Comparison of ENCODE assay signal across 7 mouse cellular contexts in the genomic region with DNA sequence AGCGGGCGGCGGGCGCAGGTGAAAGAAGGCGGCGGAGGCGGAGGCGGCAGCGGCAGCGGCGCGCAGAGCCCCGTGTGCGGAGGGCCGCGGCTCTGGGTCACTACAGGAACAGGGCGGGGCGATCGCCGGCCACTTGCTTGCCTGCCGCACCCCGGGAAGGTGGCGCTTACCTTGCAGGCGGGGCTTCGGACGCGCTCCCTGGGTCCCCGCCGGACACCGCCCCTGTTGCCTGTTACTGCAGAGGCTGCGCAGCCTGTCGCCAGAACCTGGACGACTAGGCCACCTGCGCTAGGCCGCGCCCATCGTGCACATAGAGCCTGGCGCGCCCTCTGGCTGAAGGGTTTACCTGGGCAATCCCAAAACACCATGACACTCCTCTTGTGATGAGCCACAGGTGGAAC. TPM values are rescaled to one million over a fixed set of nuclear protein-coding genes. Genes with fewer than 3 reads are reported as not detected.
DNase-seq lines count a peak whose midpoint lies in the region; ATAC-seq and TF ChIP-seq lines count a peak whose summit lies in the region.

A gene (minus strand): TSS at position 21 of the 401 bp plus-strand sequence.

- ATAC-seq in lung, embryonic 14.5 days (ENCODE audit: insufficient read depth) = peak; percentile 39; the same call in 1 of the 2 replicates

- peak; percentile 60 for TF ChIP-seq CTCF in kidney, adult 2 months (conservative IDR thresholded peaks at IDR 0.05; ENCODE audit: insufficient read depth, insufficient read length, low read depth, low read length)
- peak; percentile 51 for TF ChIP-seq CTCF in lung, embryonic 14.5 days (IDR thresholded peaks at IDR 0.05; ENCODE audit: low read depth)

- H3K9me3 ChIP-seq in lung, embryonic 14.5 days (ENCODE audit: low read depth, low read length) = no peaks in the 10 kb centered on the region

- TF ChIP-seq POLR2A in kidney, adult 2 months (IDR thresholded peaks at IDR 0.05; ENCODE audit: low read depth, low read length) = no peak

- peak within 1 kb of the TSS; percentile 47 for H3K9ac ChIP-seq in lung, embryonic 14.5 days

- H3K27me3 ChIP-seq in kidney, adult 2 months (replicated peaks; ENCODE audit: control insufficient read depth, insufficient read depth, low read length) = no peaks in the 10 kb centered on the region
- peaks cover 43% of the 10 kb centered on the region for H3K27me3 ChIP-seq in lung, embryonic 14.5 days (ENCODE audit: insufficient read depth, low read length)

- H3K27ac ChIP-seq in kidney, adult 2 months (ENCODE audit: insufficient read depth, low read depth, low read length) = no peak within 1 kb of the TSS; the same call in 1 of the 2 replicates
- no peak within 1 kb of the TSS for H3K27ac ChIP-seq in lung, embryonic 14.5 days (ENCODE audit: low read depth)

- DNase-seq in adrenal gland, adult 2 months = peak; percentile 69
- peak; percentile 69 for DNase-seq in cerebellum, adult 9-11 months
- peak; percentile 55 to 65 for DNase-seq in heart, adult 9 months (ENCODE audit: low spot score in 2 of 2)
- DNase-seq in kidney, adult 2 months = peak; percentile 92
- peak; percentile 75 for DNase-seq in lung, embryonic 14.5 days
- DNase-seq in retina, postnatal 1 day = peak; percentile 41
- DNase-seq in frontal cortex, adult 2 months (ENCODE audit: extremely low spot score in 1 of 2, low spot score in 1 of 2) = no peak

- H3K36me3 ChIP-seq in kidney, adult 2 months (ENCODE audit: control insufficient read depth, insufficient read depth, low read length) = no peaks in the 10 kb centered on the region
- no peaks in the 10 kb centered on the region for H3K36me3 ChIP-seq in lung, embryonic 14.5 days (ENCODE audit: insufficient read depth)

- H3K4me1 ChIP-seq in kidney, adult 2 months (ENCODE audit: control insufficient read depth, insufficient read depth, low read length) = no peaks in the 10 kb centered on the region; the same call in 1 of the 2 replicates
- peaks cover 15% of the 10 kb centered on the region; the same call in 1 of the 2 replicates for H3K4me1 ChIP-seq in lung, embryonic 14.5 days (ENCODE audit: insufficient read depth)

- peak within 1 kb of the TSS; percentile 48 for H3K4me3 ChIP-seq in kidney, adult 2 months (ENCODE audit: insufficient read depth, low read depth, low read length)
- peak within 1 kb of the TSS; percentile 43 for H3K4me3 ChIP-seq in lung, embryonic 14.5 days (ENCODE audit: low read depth, low read length)

- WGBS in kidney, adult 2 months = under 1% methylated on average over 39 of the region's 39 CpGs
- WGBS in lung, embryonic 14.5 days = 2% methylated on average over 35 of the region's 39 CpGs

- H3K4me2 ChIP-seq in lung, embryonic 14.5 days = peak within 1 kb of the TSS; percentile 61

RNA-seq across cellular contexts. Expression of the gene that starts here (rescaled TPM):
- 1 to 10 TPM; 2.0 to 6.5 TPM for total RNA-seq in adrenal gland, adult 2 months (2021)
- polyA plus RNA-seq in adrenal gland, adult 2 months (2012; rRNA removed) = 0.59 and 0.66 TPM in 2 replicates
- polyA plus RNA-seq in kidney, adult 2 months (2012; rRNA removed) = 3.3 and 3.9 TPM in 2 replicates
- polyA plus RNA-seq in lung, embryonic 14.5 days (2014; fragmentation: Nextera tagmentation; extraction: Ambion mirVana) = 3.7 and 4.7 TPM in 2 replicates
- polyA plus RNA-seq in frontal cortex, adult 2 months (2012; rRNA removed) = 0.17 and 0.24 TPM in 2 replicates

Comparison
In these comparisons a context has a peak if more than half of its experiments do, and no peak if none do; other contexts are left out.
1. DNase-seq: peak in adrenal gland, adult 2 months (single experiment), cerebellum, adult 9-11 months (single experiment), heart, adult 9 months (2 of 2), kidney, adult 2 months (single experiment), lung, embryonic 14.5 days (single experiment) and retina, postnatal 1 day (single experiment); none in frontal cortex, adult 2 months (0 of 2).